Mouse (Mus musculus) ZHBTc4 (cell line): ENCODE results near the gene Ncoa5.

Experiments used
- DNase-seq: peaks from one replicate; pipeline ENCODE4 v3.0.0-alpha.2; 2011; ENCODE audit warnings: low read depth, low spot score

Gene Ncoa5

DNA sequence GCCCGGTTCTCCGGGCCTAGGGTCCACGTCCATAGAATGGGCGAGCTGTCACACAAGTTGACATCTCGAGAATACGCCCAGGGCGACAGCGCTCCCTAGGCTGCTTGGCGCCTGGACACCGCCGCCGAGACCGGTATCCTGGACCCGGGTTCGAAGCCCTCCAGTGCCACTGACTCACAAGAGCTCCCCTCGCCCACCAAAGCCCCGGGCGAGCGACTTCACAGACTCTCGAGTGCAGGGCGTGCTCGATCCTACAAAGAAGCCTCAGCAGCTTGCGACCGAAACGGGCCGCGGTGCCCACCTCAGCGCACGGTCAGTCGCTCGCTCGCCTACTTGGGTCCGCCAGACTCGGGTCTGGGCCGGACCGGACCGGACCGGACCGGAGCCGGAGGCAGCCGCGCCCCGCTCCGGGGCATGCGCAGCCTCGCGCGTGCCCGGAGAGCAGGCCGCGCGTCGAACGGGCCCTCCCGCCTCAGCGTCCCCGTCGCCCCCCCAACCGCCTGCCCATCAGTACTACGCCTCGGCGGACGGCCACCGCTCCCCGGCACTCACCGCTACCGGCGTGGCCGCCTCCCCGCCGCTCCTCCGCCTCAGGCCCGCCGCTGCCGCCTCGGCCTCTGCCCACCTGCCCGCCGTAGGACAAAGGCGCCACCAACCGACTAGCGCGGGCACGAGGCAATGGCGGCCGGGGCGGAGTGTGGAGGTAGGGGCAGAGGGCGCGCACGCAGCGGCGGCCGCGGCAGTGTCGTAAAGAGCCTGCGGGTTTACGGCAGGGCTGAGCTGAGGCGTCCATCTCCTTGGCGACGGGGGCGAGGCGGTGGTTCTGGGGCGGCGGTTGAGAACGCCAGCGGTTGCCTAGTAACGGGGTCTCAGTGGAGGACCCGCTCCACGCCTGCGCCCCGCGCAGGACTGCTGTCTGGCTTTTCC, at the start of gene Ncoa5:
TSS of gene Ncoa5 (minus strand) at position 737 of the 927 bp plus-strand sequence.
- DNase-seq: peak; percentile 99

DNA sequence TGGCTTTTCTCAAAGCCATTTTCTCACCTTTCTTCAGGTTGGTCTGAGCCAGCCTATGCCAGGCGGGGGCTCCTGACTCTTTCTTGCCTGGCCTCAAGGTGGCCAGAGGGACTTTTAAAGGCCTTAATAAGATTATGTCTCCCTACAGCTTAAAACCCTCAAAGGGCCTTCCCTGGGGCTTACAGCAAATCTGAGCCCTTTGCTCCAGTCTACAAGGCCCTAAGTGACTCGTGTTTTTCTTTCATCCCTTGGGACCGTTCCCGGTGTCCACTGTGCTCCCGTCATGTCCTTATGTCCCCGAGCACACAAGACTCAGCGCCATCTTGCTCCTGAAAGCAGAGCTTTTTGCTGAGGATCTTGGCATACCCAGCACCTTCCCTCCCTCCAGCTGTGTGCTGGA, 46.6 kb upstream of the Ncoa5 start:
- no peak for DNase-seq

- DNase-seq: peak; percentile 23
Measured at GRCm38 (mm10) chr2:165080657-165081056, 46.0 kb upstream of the Ncoa5 start.

DNA sequence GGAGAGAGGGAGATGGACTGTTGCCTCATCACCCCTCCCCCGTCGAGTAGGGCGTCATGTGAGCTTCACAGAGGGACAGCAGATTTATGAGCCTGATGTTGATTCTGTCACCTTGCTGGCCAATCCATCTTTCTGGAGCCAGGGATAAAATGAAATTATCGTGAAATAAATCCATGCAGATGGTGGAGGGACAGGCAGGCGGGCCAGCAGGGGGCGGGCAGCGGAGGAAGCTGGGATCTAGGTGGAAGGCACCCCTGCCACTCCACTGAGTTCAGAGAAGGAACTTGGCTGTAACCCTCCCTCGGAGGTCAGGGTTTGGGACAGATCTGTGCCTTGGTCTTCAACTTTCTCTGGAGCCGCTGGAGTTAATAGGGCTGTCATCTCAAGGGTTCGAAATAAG, 43.9 kb upstream of the Ncoa5 start:
- no peak for DNase-seq

- no peak for DNase-seq
Measured at GRCm38 (mm10) chr2:165078045-165078444, 43.4 kb upstream of the Ncoa5 start.

DNA sequence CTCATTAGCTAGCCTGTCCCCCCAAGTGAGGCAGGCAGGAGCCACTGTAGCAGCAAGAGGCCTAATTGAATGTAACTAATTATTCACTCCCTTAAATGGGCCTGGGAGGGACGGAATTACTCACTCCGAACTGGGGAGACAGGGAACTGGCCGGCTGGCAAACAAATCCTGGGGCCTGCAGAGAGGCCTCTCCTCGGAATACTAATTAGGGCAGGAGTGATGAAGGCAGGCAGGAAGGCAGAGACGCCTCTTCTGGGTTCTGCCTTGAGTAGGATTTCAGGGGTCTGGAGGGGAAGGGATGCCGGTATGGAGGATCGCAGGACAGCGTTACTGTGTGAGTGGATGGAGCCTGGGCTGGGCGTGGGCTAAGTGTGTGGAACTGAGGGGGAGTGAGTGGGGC, 42.4 kb upstream of the Ncoa5 start:
- no peak for DNase-seq

DNA sequence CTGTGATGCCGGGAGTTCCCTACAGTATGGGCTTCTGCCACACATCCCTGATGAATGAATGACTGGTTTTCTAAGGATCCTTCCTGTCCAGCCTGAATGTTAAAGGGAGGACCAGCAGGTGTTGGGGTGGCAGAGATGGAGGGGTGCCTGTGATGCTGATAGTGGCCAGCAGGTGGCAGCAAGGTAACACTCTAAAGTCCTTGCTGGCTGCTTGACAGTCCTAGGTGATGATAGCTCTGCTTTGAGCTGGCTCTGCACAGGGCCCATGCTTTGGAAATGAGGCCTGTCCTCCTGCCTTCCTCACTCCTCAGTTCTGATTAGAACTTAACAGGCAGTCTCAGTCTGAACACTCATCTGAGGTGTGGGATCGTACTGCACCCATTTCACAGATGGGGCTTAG, 40.3 kb upstream of the Ncoa5 start:
- peak; percentile 80 for DNase-seq

DNA sequence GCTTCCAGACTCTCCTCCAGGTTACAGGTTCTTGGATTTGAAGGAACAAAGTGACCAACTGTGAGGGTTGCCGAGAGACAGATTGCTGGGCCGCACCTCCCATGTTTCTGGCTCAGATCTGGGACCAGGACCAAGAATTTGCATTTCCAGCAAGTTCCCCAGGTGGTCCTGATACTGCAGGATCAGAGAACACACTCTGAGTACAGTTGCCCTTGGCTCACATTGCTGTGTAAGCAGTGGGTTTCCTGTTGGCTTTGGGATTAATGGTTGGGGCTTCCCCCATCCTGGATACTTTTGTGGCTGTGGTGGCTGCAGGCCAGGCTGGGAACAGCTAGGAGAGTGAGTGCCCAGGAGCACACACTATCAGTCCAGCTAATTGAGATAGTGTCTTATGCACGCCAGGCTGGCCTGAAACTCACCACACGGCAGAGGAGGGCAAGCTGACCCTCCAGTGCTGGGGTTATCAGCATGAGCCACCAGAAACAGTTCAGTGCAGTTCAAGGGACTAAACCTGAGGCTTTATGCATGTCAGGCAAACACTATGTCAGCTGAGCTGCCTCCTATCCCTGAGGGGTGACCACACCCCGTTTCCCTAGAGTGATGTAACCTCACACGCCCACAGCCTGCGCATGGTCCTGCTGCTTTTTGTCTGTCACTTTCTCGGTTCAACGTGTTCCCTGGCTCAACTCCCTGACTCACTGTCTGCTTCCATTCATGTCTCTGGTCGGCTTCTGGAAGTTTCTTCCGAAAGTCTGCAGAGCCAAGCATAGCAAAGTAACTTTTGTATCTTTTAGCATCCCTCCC, 39.6 kb upstream of the Ncoa5 start:
- DNase-seq: no peak

GRCm38 (mm10) chr2:165073381-165073781, 38.7 kb upstream of the Ncoa5 start:
- DNase-seq: no peak

- DNase-seq: peak; percentile 82
Measured at GRCm38 (mm10) chr2:165070096-165070816, 35.6 kb upstream of the Ncoa5 start.

DNA sequence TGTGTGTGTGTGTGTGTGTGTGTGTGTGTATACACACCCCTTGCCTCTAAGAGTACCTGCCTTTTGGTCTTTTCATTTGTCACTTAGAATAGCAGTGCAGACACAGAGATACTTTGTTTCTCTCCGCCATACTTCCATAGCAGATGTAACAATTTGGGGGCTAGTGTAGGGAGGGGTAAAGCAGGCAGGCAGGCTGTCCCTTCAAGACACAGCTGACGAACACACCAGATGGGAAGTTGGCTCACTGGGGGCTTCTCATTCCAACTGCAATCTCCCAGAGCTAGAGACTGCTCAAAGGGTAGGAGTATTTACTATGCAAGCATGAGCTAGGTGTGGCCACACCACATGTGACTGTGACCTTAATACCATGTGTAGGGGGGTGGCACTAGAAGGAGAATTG, 34.1 kb upstream of the Ncoa5 start:
- no peak for DNase-seq

GRCm38 (mm10) chr2:165064489-165064888, 29.8 kb upstream of the Ncoa5 start:
- DNase-seq: no peak

DNA sequence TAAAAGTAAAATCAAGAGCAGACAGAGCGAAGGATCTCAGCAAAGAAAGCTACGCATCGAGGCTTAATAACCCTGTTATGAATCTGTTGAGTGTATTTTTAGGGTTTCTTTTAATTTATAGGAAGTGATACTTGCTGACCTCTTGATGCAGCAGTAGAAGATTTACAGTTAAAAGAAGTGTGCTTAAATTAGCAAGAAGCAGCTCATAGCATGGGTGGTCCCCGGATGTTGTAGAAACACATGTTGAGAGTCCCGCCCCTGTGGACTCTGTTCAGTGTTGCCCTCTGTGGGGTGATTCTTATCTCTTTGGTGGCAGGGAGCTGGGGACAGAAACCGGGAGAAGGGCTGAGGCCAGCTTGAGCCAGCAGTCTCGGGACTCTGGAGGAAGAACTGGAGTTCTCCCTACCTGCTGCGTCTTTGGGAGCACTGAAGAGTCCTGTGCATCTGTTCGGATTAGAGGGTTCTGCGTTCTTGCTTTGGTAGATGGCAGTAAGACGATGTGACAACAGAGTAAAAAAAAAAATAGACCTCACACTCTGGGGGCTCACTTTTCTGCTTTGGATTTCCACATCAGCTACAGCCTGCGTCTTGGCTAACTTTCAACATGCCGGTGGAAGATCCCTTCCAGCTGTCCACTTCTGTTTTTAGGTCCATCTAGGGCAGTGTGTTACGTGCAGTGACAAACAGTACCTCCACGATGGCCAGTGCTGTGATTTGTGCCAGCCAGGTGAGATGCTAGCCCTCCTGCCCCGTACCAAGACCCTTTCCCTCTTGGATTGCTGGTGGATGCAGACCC, 27.2 kb upstream of the Ncoa5 start:
- no peak for DNase-seq

DNA sequence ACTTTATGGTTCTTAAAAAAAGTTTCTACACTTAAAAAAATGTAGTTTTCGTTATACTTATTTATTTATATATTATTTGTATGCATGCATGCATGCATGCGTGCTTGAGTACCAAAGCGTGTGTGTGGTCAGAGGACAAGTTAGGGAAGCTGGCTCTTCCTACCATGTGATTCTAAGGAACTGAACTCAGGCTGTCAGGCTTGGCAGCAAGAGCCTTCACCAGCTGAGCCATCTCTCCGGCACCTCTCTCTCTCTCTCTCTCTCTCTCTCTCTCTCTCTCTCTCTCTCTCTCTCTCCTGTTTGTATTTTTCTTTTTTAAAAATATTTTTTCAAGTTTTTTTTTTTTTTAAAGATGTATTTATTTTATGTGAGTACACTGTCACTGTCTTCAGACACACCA, 25.3 kb upstream of the Ncoa5 start:
- no peak for DNase-seq

DNA sequence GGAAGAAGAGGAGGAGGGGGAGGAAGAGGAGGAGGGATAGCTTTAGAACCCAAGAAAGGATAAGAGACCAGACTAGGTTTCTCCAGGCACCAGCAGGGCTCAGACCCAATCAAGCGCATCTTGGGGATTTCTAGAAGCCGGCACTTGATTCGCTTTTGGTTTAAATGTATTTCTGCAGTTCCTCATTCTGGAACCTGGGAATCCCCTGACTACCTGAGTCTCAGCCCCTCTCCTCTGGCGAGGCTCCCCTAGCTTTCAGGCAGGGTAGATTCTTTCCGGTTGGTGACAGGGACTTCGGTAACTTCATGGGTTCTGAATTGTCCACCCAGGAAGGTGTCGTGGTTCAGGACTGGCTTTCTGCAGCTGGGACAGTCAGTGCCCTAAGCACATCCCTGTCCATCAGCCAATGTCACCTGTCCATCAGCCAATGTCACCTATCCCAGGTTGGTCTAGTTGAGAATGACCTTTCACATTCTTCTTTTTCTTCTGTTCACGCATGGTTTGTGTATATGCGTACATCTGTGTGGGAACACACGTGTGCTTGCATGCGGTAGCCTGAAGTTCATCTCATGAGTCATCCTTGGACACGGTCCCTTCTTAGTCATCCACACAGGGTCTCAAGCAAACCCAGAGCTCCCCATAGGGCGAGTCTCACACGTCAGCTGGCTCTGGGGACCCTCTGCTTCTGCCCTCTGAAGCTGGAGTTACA, 21.9 kb upstream of the Ncoa5 start:
- DNase-seq: no peak

DNA sequence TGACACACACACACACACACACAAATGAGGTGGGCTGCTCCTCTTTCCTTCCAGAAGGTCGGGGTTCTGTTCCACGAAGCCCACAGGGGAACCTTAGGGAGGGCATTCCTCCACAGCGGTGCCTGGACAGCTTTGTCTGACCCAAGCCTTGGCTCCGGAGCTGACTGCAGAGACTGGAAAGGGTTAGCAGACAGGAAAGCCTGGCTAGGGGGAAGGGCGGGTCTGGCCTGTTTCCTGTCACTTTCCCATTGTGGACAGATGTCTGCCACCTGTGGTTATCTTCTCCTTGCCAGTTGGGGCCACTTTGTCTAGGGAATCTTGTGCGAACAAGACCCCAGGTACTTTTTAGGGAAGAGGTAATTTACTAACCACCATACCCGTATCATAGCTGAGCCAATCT, 21.2 kb upstream of the Ncoa5 start:
- no peak for DNase-seq

DNA sequence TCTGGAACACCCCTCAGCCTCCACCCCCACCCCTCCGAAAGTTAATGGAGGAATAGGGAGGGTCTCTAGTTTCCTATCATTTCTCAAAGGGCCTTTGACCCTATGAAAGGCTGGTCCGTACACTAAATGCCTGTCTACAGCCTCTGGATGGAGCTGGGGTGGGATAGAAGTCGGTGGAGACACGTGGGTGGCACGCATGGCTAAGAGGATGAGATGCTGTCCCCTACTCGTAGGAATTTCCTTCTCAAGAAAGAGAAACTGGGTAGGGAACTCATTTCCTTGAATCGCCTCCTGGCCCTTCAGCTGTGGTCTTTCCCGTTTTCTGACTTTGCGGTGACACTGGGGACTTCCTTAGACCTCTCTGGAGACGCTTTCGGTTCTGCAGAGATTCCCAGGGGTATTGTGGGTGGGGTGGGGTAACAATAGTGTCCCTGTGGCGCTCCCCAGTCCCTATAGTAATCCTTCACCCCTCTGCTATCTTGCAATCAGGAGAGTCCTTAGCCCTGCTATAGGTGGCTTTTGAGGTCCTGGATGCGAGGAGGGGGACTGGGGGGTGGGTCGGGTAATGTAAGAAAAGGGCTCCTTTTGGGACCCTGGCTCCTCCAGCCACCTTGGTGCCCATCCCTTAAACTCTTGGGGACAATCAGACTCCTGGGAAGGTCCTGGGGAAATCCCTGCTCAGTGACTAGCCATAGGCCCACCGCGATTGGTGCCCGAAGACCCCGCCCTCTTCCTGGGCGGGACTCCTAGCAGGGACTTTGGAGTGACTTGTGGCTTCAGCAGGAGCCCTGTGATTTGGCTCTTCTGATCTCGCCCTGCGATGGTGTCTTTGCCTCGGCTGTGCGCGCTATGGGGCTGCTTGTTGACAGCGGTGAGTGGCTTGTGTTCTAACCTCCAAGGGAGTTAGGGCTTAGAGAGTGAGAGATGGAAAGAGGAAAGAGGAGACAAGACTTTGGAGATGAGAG, 20.5 kb upstream of the Ncoa5 start, which contains the start of gene Cd40:
TSS of gene Cd40 (plus strand) at position 740 of the 965 bp plus-strand sequence.
- DNase-seq: peak; percentile 89

GRCm38 (mm10) chr2:165051566-165051965, 16.9 kb upstream of the Ncoa5 start:
- DNase-seq: no peak

DNA sequence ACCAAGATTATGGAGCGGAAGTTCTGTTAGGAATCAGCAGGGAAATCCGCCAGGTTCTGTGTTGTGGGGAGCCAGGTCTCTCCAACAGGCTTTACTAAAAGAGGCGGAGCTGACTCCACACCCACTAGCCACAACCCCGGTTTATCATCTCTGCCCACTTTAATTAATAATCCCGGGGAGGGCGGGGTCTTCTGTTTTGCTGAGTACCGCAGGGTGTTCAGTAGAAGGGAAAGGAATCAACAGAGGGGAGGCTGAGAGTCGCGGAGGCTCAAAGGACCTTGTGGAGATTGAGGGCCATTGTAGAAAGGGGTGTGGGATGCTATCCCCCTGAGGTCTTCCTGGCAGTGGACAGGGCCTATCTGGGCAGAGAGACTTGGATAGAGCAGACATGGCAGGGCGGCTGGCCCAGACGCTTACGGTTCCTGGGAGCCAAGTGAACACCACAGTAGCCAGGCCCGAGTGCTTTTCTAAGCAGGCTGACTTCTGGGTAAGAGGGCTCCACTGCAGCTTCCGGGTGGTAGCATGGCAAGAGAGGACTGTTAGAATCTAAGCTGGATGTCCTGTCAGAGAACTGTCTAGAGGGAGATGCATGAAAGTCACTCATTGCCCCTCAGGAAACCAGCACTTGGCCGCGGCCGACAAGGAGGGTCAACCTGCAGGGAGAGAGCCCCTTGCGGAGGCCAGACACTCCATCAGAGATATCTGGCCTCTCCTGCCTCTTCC, 16.3 kb upstream of the Ncoa5 start:
- DNase-seq: no peak
